25 mouse cellular contexts compared by ENCODE assay signal in the genomic region with DNA sequence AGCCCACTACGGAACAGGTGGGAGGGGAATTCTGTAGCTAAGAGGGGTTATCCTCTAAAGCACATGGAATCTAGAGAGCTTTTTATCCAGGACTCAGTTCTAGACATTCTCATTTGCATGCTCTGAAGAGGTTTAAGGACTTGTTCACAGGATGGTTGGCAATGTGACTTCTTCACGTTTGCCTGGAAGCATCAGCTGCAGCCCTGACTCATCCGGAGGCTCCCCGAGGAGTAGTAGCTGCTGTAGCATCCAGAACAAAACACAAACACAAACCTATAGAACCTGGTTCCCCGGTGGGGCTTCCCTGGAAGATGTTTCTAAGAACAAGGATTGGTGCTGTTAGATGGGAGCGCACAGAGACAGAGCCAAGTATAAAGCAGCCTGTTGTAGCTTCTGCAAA.
A peak's percentile ranks its signal among the peaks of the same experiment; 100 is the strongest.
DNase-seq lines count a peak whose midpoint lies in the region; ATAC-seq and TF ChIP-seq lines count a peak whose summit lies in the region.
"Had no signal": no experiment of that assay in that cellular context is flagged by ENCODE, and none has a peak within 500 bp of the region (broad histone marks: within the 10 kb centered on the region; RNA-seq: fewer than 3 reads in every experiment).

No protein-coding gene starts in this region.

- peak; percentile 81 for ATAC-seq in frontal cortex, adult (ENCODE audit: low TSS enrichment)
- ATAC-seq: activated CD4-positive, CD25-positive, alpha-beta regulatory T cell, adult 4 months; forebrain, embryonic 14.5 days; forebrain, embryonic 16.5 days; Patski had no signal

- H3K27me3 ChIP-seq in cerebellum, adult 2 months (ENCODE audit: control insufficient read depth, insufficient read depth, low read length) = no peaks in the 10 kb centered on the region
- H3K27me3 ChIP-seq: embryonic facial prominence, embryonic 13.5 days; embryonic facial prominence, embryonic 15.5 days; forebrain, embryonic 12.5 days; Patski had no signal

- no peak overlapping the region for H3K4me3 ChIP-seq in cerebellum, adult 2 months (replicated peaks; ENCODE audit: insufficient read depth, low read depth, low read length)
- H3K4me3 ChIP-seq in left cerebral cortex, adult 2 months = no peak overlapping the region
- H3K4me3 ChIP-seq: embryonic facial prominence, embryonic 13.5 days; embryonic facial prominence, embryonic 15.5 days; erythroblast, embryonic 14.5 days; forebrain, embryonic 10.5 days; forebrain, embryonic 12.5 days had no signal

- TF ChIP-seq POLR2A in cerebellum, adult 2 months (IDR thresholded peaks at IDR 0.05; ENCODE audit: borderline replicate concordance, insufficient read depth, low read length) = no peak

- H3K4me1 ChIP-seq in cerebellum, adult 2 months (ENCODE audit: control insufficient read depth, insufficient read depth, low read length) = peaks cover 18% of the 10 kb centered on the region
- H3K4me1 ChIP-seq: embryonic facial prominence, embryonic 15.5 days; forebrain, embryonic 10.5 days; forebrain, embryonic 12.5 days had no signal

- 44% methylated on average over 6 of the region's 6 CpGs for WGBS in cerebellum, adult 2 months

- intact Hi-C loops in left cerebral cortex, adult 2 months (cut with DNase I) = no loop called here

- H3K27ac ChIP-seq in cerebellum, adult 2 months (ENCODE audit: insufficient read depth, low read length) = no peak overlapping the region
- H3K27ac ChIP-seq in left cerebral cortex, adult 2 months = no peak overlapping the region
- H3K27ac ChIP-seq: embryonic facial prominence, embryonic 13.5 days; embryonic facial prominence, embryonic 15.5 days; forebrain, embryonic 10.5 days; forebrain, embryonic 12.5 days had no signal

- peak; percentile 35 to 56 for DNase-seq in cerebellum, adult 2 months
- DNase-seq in cerebellum, adult 9-11 months = no peak
- no peak for DNase-seq in frontal cortex, postnatal 36 days (ENCODE audit: low spot score in 2 of 2)
- DNase-seq in right cerebral cortex, adult 18-20 months = peak; percentile 60
- DNase-seq in right cerebral cortex, postnatal 25 days = no peak
- DNase-seq in brain, adult 2 months (ENCODE audit: low read depth, low spot score) = peak; percentile 81
- no peak for DNase-seq in left cerebral cortex, adult 2 months (ENCODE audit: extremely low spot score in 1 of 2, low spot score in 2 of 2)
- DNase-seq: adrenal gland, adult 8-10 months; adrenal gland, postnatal 14 days; adrenal gland, postnatal 36 days; cerebellum, adult 11 months; cerebellum, adult 18-20 months; cerebellum, adult 9-10 months; cerebellum, postnatal 14 days; embryo, embryonic 11 days had no signal

- no peak for TF ChIP-seq CTCF in cerebellum, adult 2 months (IDR thresholded peaks at IDR 0.05; ENCODE audit: borderline replicate concordance, insufficient read depth, low read depth, low read length)
- no peak for TF ChIP-seq CTCF in left cerebral cortex, adult 2 months (IDR thresholded peaks at IDR 0.05)

Comparison
In these comparisons a context has a peak if more than half of its experiments do, and no peak if none do; other contexts are left out.
1. DNase-seq: peak in cerebellum, adult 2 months (2 of 2), right cerebral cortex, adult 18-20 months (single experiment) and brain, adult 2 months (single experiment); none in cerebellum, adult 9-11 months (single experiment), frontal cortex, postnatal 36 days (0 of 2), right cerebral cortex, postnatal 25 days (single experiment) and left cerebral cortex, adult 2 months (0 of 2).